Mouse (Mus musculus) brown adipose tissue, adult 24 weeks (tissue): ENCODE measurements around the gene 2610044O15Rik8. TPM values are rescaled to one million over a fixed set of nuclear protein-coding genes. Genes with fewer than 3 reads are reported as not detected.
A peak's percentile ranks its signal among the peaks of the same experiment; 100 is the strongest.
"Not testable (repeated sequence)": the region's sequence is repeated elsewhere in the genome, so short reads cannot be mapped to it uniquely, and the experiment has no call there.

ENCODE experiments used
- H3K27ac ChIP-seq: fragments of 200-500 bp; replicated peaks from 2 replicates; pipeline ENCODE4 v1.5.1; 2012; ENCODE audit warnings: low read depth, mild to moderate bottlenecking, low read length
- H3K4me1 ChIP-seq: fragments of 200-500 bp; 2 replicates; pipeline ENCODE4 v1.6.1; 2012; ENCODE audit warnings: low read length, mixed read lengths; ENCODE audit not compliant: control insufficient read depth, insufficient read depth, insufficient read length
- H3K4me3 ChIP-seq: fragments of 200-500 bp; 2 replicates; pipeline ENCODE4 v1.5.1; 2012; ENCODE audit warnings: low read depth, mild to moderate bottlenecking, low read length, moderate library complexity; ENCODE audit not compliant: insufficient read depth
- polyA plus RNA-seq: library from polyadenylated mRNA; stranded (reverse); fragments of >200 nt; gene quantifications from 2 replicates; pipeline ENCODE4 v1.2.4, GENCODE M21; 2012; ENCODE audit not compliant: missing spikeins, insufficient read depth, insufficient read length

2610044O15Rik8 gene
- 9.6 and 15.8 TPM in 2 replicates for polyA plus RNA-seq

- peaks cover 3% of the 10 kb centered on the region; the same call in 1 of the 2 replicates for H3K4me1 ChIP-seq
- H3K4me3 ChIP-seq: peak within 1 kb of the TSS; percentile 99
These were observed at the start of gene 2610044O15Rik8 for GRCm38 (mm10) chr8:129234027-129234733. Gene 2610044O15Rik8, minus strand, starts transcription at chr8:129234406.

GRCm38 (mm10) chr8:129265918-129266317, 31.7 kb upstream of the 2610044O15Rik8 start:
- Histone ChIP-seq H3K4me3 (no peak overlapping the region), H3K4me1 (no peaks in the 10 kb centered on the region), H3K27ac (no peak overlapping the region)

More at GRCm38 (mm10) chr8:129234027-129234733, at the start of gene 2610044O15Rik8:
- H3K27ac ChIP-seq: peak within 1 kb of the TSS; percentile 96

- Histone ChIP-seq H3K27ac (no peak overlapping the region), H3K4me3 (no peak overlapping the region), H3K4me1 (no peaks in the 10 kb centered on the region)
These were observed 30.1 kb upstream of the 2610044O15Rik8 start for GRCm38 (mm10) chr8:129264296-129264695.

GRCm38 (mm10) chr8:129263211-129263927, 29.2 kb upstream of the 2610044O15Rik8 start:
- peak overlapping the region; percentile 59 for H3K4me3 ChIP-seq
- not testable (repeated sequence) for H3K27ac ChIP-seq

GRCm38 (mm10) chr8:129233664-129234026, 561 bp downstream of the 2610044O15Rik8 start:
- peak overlapping the region; percentile 99 for H3K4me3 ChIP-seq
- peak overlapping the region; percentile 68 for H3K27ac ChIP-seq
- H3K4me1 ChIP-seq: peaks cover 3% of the 10 kb centered on the region; the same call in 1 of the 2 replicates

More at GRCm38 (mm10) chr8:129263211-129263927, 29.2 kb upstream of the 2610044O15Rik8 start:
- not testable (repeated sequence) for H3K4me1 ChIP-seq

Other genes with a start within 250 kb of the 2610044O15Rik8 start
- gene Ccdc7a, start 168.9 kb downstream of the 2610044O15Rik8 start, polyA plus RNA-seq: not detected in 2 replicates
- not detected in 2 replicates for gene Ccdc7b, start 167.3 kb downstream of the 2610044O15Rik8 start, polyA plus RNA-seq
- gene Gm10999, start 102.7 kb downstream of the 2610044O15Rik8 start, polyA plus RNA-seq: not detected in 2 replicates